Mouse (Mus musculus) megakaryocyte progenitor cell, adult 5-6 weeks (primary cell): ENCODE measurements around the gene Nfia. TPM values are rescaled to one million over a fixed set of nuclear protein-coding genes. Genes with fewer than 3 reads are reported as not detected.

Source experiments
- ATAC-seq: replicated peaks from 2 replicates; pipeline ENCODE4 v1.8.0; 2016; ENCODE audit warnings: mild to moderate bottlenecking, moderate TSS enrichment, inconsistent platforms; ENCODE audit not compliant: poor library complexity
- total RNA-seq, 2 experiments: library from RNA; stranded (forward) in 1 of 2; stranded (reverse) in 1 of 2; fragments of 157-497, 149-512 nt in 1 of 2; fragments of 200-1000 nt in 1 of 2; gene quantifications; 2 replicates each; pipeline versions ENCODE4 v1.2.3 to v1.2.4; 2015 to 2017

Nfia gene
- total RNA-seq, 2 experiments from 2014 or later, result 1.5 to 35.1 TPM

DNA sequence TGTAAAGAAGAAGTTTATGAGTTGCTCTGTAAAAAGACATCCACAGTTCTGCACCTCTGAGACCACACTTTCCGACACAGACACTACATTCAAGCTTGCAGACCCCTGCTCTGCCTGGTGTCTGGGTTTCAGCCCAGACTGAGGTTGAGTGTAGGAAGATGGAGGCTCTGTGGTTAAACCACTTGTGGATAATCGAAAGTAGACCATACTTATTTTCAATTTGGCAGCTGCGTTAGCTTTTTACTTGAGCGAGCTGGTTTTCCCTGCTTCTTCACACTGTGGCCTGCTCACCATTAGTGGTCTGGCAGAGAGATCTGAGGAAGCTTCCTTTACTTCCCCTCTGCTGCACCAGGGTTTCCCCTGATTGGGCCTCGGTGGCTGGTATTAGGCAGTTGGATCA lies 123.4 kb downstream of the Nfia start:
- ATAC-seq, result no peak

DNA sequence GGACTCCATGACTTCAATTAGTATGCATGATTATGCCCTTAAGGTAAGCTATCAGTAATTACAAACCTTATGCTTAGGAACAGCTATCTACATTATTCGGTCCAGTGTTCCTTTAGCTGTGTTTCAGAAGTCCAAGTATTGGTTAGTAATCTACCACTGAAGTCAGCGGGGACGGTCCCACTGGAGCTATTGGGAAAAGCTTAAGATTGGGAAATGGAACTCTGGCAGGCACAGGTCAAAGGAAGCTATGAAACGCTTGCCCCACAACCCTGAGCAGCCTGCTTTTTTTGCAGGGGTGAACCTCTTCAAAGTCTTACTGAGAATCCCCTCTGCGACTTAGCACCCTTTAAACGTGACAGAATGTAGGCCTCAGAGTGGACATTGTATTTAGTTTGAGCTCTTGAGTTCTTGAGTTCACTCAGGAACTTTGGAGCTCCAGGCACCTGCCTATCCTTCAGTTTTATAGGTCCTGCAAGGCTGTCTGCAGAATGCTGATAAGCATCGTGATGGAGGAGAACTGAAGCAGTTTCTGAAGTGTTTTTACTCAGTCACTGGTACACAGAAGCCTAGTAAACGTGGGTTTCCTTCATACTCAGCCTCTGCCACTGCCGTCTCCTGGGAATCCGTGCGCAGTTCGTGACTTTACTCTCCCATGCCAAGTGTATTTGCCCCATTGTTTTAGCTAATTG lies 127.9 kb downstream of the Nfia start:
- peak; percentile 39 for ATAC-seq

GRCm38 (mm10) chr4:97905826-97906225 lies 133.3 kb downstream of the Nfia start:
- ATAC-seq, result 0 out of 2 replicates have a peak, but pooled peaks have one; percentile 26

DNA sequence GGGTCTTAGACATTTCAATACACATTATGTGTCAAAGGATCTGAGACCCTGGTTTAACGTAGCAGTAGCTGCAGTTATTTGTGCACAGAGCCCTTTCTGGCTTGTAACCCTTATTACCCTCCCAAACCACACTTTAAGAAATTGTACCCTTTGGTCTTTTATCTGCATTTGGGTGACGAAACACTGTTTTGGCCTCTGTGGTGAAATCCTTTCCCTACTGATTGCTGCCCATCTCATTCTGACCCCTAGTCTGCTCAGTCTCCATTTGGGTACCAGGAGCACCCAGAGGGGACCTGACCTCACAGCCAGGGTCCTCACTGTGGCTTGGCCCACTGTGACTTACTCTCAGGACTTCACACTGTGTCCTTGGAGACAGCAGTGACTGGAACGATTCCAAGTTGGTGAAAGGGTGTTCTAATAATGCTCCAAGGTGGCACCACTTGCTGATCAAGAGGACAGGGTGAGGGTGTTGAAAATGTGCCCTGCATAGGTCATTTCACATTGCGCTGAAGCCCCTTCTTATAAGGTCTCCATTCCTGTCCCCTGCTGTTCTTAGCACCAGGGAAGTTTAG lies 136.1 kb downstream of the Nfia start:
- ATAC-seq, result peak; percentile 14; the same call in 1 of the 2 replicates

- peak; percentile 84 for ATAC-seq
Measured at GRCm38 (mm10) chr4:97910115-97910776, 137.7 kb downstream of the Nfia start.

DNA sequence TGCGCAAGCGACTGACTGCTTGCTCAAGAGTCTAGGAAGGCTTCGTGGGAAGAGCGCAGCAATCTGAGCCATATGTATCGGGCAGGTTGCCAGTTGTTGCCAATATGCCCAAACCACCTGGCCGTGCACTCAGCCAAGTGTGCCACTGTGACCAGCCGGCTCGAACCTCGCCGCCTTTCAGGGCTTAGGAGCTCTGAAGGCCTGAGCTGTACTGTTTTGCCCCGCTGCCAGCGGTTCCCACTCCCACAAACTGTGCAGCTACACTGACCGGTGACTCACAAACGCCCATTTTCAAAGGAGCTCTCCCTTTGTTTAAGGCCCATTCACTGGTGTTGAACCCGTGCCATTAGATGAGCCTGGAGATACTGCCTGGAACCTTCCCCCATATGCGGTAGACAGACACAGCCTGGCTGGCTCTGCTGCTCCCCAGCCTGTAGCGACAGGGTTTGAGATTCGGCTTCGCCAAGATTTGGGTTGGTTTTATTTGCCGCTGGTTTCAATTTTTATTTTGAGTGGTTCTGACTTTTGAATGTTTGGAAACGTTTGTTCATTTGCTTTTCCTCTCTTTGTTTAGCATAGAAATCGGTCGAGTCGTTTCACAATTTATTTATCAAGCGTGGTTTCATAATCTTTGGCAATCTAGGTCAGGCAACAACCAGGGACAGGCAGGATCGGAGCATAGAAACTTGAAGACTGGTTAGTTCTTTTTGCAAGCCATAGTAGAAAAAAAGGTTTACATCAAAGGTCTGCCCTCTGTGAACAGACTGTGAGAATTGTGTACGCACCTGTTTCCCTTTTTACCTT lies 138.4 kb downstream of the Nfia start:
- ATAC-seq, result peak; percentile 25

DNA sequence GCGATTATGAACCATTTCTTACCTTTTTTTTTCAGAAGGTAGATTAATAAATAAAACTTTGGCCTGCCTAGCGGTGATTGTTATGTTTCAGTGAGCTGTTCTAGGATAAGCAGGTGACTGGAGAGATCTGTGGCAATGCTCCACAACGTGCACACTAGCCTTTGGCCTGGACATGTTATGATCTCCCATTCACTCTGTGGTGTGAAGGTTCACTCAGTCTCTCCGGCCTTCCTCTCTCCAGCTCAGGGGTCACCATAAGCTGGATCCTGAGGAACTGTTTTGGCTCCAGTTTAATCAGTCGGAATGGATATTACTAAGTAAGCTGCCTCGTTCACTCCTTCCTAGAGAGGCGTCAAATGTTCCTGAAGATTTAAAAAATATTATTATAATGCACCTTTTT lies 139.2 kb downstream of the Nfia start:
- ATAC-seq, result no peak

DNA sequence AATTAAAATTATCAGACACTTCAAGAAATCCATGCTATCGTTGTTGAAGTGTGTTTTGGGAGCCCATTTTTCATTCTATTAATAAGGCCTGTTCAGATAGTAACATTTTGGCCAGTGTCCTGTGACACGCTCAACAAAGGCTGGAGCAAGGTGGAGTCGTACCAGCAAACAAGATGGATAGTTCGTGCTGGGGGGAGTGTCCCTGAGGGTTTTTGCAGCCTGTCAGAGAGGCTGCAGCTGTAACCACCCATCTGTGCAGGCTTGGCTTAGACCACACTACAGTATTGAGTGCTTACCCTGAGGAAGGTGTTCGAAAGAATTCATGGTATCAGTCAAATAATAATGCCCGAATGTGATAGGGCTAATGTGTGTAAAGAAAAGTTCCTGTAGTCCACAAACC lies 139.6 kb downstream of the Nfia start:
- no peak for ATAC-seq

- no peak for ATAC-seq
Measured at GRCm38 (mm10) chr4:97912560-97912959, 140.0 kb downstream of the Nfia start.

DNA sequence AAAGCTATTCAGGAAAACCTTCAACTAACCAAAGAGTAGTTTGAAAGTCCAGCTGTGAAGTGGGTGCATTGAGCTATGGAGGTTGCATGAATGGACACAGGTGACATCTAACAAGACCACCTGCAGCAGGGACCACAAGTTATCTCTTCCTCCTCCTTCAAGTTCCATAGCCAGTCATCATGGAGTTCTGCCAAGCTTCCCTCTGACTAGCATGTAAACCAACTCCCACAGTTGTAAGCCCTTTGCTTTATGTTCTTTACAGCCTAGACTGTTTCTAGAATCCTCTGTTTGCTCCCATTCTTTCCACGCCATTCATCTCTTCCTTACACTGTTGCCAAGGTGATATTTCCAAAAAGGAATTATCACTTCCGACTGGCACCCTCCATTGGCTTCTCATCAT lies 141.8 kb downstream of the Nfia start:
- ATAC-seq, result no peak

DNA sequence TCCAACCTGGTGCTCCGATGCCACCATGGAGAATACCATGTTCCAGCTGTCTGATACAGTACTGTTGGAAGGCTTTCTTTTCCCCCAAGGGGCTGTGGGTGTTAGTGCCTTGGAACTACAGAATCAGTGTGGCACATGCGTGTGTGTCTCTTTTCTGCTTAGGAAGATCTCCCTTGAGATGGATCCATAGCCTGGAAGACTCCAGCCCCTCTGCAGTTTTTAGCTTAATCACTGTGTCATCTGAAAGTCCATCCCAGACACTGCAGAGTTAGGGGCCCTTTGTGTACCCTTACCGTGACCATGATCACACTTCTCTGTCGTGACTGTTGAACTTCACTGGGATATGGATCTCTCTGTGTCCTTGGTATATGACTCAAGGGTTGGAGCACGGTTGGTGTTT lies 142.2 kb downstream of the Nfia start:
- ATAC-seq, result no peak

- no peak for ATAC-seq
Measured at GRCm38 (mm10) chr4:97917568-97917967, 145.0 kb downstream of the Nfia start.

- ATAC-seq, result no peak
Measured at GRCm38 (mm10) chr4:97918675-97919074, 146.1 kb downstream of the Nfia start.

- ATAC-seq, result no peak
Measured at GRCm38 (mm10) chr4:97919773-97920172, 147.2 kb downstream of the Nfia start.

- ATAC-seq, result peak; percentile 18
Measured at GRCm38 (mm10) chr4:97920287-97921079, 147.9 kb downstream of the Nfia start.

- ATAC-seq, result peak; percentile 24
Measured at GRCm38 (mm10) chr4:97921682-97922081, 149.1 kb downstream of the Nfia start.

GRCm38 (mm10) chr4:97923248-97923647 lies 150.7 kb downstream of the Nfia start:
- ATAC-seq, result peak; percentile 74

DNA sequence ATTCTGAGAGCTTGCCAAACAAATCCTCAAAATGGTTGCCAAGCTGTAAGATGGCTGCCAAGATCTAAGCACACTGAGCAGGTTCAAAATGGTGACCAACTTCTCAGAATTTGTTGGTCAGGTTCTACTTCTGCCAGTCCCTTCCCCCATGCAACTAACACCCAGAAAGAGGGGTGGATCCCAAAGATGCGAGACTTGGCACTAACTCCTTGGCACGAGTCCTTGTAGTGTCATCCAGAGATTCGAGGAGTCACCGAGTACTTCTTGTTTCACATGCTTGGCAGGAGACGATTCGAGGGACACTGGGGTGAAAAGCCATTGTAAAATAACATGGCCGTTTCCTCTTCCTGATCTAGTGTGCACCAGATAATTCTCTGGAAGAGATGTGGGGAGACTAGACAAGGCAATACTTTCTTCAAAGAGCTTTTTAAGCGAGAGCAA lies 151.4 kb downstream of the Nfia start:
- ATAC-seq, result peak; percentile 58

DNA sequence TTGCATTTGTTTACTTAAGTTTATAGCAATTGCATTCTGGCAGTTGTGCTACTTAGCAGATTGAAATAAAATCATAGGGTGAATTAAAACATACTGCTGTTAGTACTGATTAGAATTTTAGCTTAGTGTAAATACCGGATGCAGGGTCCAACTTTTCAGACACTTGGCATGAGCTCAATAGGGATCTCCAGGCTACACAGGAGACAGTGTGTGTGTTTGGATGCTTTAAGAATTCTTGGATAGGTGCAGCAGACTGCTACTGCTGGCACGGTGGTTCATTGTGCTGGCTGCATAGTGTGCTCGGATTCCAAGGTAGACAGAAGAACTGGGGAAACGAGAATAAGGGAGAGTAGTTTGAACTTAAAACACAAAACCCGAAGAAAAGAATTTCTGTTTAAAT lies 151.9 kb downstream of the Nfia start:
- ATAC-seq, result no peak

DNA sequence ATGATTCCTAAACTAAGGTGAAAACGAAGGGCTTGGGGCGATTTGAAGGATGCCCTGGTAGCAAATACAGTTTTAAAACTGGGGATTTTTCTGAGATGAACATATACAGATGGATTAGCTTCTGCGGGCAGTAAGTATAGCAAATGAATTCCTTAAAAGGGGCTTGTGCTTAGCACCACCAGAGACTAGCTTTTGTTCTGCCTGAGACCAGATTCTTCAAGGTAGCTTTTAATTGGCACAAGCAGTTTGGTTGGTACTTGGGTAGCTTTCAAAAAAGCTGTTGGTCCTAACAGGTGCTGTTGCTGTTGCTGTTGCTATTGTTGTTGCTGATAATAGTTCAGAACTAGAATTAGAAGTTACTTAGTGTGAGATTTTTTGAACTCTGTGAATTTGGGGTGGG lies 152.3 kb downstream of the Nfia start:
- ATAC-seq, result no peak

- ATAC-seq, result no peak
Measured at GRCm38 (mm10) chr4:97925644-97926043, 153.1 kb downstream of the Nfia start.
